ENCODE assay signal across 13 mouse cellular contexts in genomic region chr5:124468365-124468764, GRCm38 (mm10).
"Had no signal": no experiment of that assay in that cellular context is flagged by ENCODE, and none has a peak within 500 bp of the region (broad histone marks: within the 10 kb centered on the region; RNA-seq: fewer than 3 reads in every experiment).

No protein-coding gene starts in this region.

- H3K27ac ChIP-seq: limb, embryonic 13.5 days; liver, embryonic 14.5 days; midbrain, embryonic 13.5 days; neural tube, embryonic 15.5 days had no signal

- H3K9ac ChIP-seq: limb, embryonic 13.5 days; liver, embryonic 14.5 days; midbrain, embryonic 13.5 days; neural tube, embryonic 15.5 days had no signal

- H3K4me3 ChIP-seq: limb, embryonic 13.5 days; midbrain, embryonic 13.5 days; myocyte; neural tube, embryonic 15.5 days had no signal

- H3K4me1 ChIP-seq: limb, embryonic 13.5 days; midbrain, embryonic 13.5 days; neural tube, embryonic 15.5 days had no signal

- H3K9me3 ChIP-seq: limb, embryonic 13.5 days; midbrain, embryonic 13.5 days; neural tube, embryonic 15.5 days had no signal

- DNase-seq: kidney, adult 8-10 months; kidney, postnatal 25 days; left cerebral cortex, postnatal 4 days; lung, adult 18-20 months; retina, postnatal 1 day; thymus, adult 2 months; thymus, postnatal 25 days had no signal

- H3K4me2 ChIP-seq: limb, embryonic 13.5 days; midbrain, embryonic 13.5 days; neural tube, embryonic 15.5 days had no signal

- ATAC-seq: intestine, postnatal 0 days; midbrain, embryonic 13.5 days had no signal

- H3K27me3 ChIP-seq: limb, embryonic 13.5 days; midbrain, embryonic 13.5 days; neural tube, embryonic 15.5 days had no signal
